Mouse (Mus musculus) heart, postnatal 0 days (tissue): Measurements from ENCODE around the gene Btn2a2.

Source experiments
- CTCF ChIP-seq: IDR thresholded peaks from 2 replicates; pipeline ENCODE4 v1.5.1; 2016; ENCODE audit warnings: antibody characterized with exemption, control low read depth, low read depth
- EP300 ChIP-seq: IDR thresholded peaks from 2 replicates; pipeline ENCODE4 v1.6.1; 2016; ENCODE audit warnings: antibody characterized with exemption, low read depth

GRCm38 (mm10) chr13:23450398-23450797 is 38.3 kb downstream of the Btn2a2 start:
- TF ChIP-seq CTCF (no peak), EP300 (no peak)
